Mouse (Mus musculus) brain, embryonic 14.5 days (tissue): ENCODE data around the gene Adam22.

Experiments used
- CTCF ChIP-seq: fragments of 200-500 bp; IDR thresholded peaks from 2 replicates; pipeline ENCODE4 v1.5.1; 2012; ENCODE audit warnings: inconsistent platforms, mild to moderate bottlenecking, moderate library complexity, borderline replicate concordance; ENCODE audit not compliant: insufficient read depth, insufficient read length; ENCODE audit errors: extremely low read depth
- POLR2A ChIP-seq: fragments of 200-500 bp; IDR thresholded peaks from 2 replicates; pipeline ENCODE4 v1.6.1; 2012; ENCODE audit warnings: mild to moderate bottlenecking, inconsistent platforms, borderline replicate concordance; ENCODE audit not compliant: poor library complexity, insufficient read depth, insufficient read length, severe bottlenecking; ENCODE audit errors: extremely low read depth

- no peak for TF ChIP-seq CTCF
- no peak for TF ChIP-seq POLR2A
Observed at GRCm38 (mm10) chr5:8297719-8298419, 70.1 kb downstream of the Adam22 start.
